Mouse (Mus musculus): ENCODE measurements at regions not wholly inside any gene's neighbourhood (a gene's known extent, or its start where the extent isn't known, plus 50 kb on each side); places are given as distances from the start of the nearest gene placed in this dataset.
"Not testable (repeated sequence)": the region's sequence is repeated elsewhere in the genome, so short reads cannot be mapped to it uniquely, and the experiment has no call there.

DNA sequence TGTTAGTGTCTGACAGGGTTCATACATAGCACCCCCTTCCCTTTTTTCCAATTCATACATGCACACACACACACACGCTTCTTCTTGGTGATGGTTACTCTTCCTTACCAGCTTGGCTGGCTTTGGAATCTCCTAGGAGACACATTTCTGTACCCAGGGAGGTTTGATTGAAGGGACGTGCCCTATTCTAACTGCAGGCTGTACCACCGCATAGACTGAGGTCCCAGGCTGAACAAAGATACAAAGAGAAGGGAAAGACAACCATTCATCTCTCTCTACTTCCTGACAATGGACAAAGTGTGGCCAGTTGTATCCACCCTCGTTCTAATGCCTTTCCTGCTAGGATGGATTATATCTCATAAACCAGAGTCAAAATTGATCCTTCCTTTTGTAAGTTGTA lies 100.0 kb downstream of the Raet1d start:
- H3K27me3 ChIP-seq (replicated peaks; ENCODE audit: control insufficient read depth, insufficient read depth, low read length); H3K36me3 ChIP-seq (ENCODE audit: control insufficient read depth, insufficient read depth); H3K27ac ChIP-seq (ENCODE audit: low read depth, low read length); H3K4me3 ChIP-seq (ENCODE audit: low read depth, low read length); H3K4me1 ChIP-seq (replicated peaks; ENCODE audit: control insufficient read depth, insufficient read depth, low read length); H3K4me2 ChIP-seq (replicated peaks; ENCODE audit: low read depth); ATAC-seq; H3K9me3 ChIP-seq (ENCODE audit: control insufficient read depth); H3K9ac ChIP-seq (ENCODE audit: low read depth, low read length): not testable (repeated sequence)
- 75% methylated on average over 4 of the region's 4 CpGs for WGBS

DNA sequence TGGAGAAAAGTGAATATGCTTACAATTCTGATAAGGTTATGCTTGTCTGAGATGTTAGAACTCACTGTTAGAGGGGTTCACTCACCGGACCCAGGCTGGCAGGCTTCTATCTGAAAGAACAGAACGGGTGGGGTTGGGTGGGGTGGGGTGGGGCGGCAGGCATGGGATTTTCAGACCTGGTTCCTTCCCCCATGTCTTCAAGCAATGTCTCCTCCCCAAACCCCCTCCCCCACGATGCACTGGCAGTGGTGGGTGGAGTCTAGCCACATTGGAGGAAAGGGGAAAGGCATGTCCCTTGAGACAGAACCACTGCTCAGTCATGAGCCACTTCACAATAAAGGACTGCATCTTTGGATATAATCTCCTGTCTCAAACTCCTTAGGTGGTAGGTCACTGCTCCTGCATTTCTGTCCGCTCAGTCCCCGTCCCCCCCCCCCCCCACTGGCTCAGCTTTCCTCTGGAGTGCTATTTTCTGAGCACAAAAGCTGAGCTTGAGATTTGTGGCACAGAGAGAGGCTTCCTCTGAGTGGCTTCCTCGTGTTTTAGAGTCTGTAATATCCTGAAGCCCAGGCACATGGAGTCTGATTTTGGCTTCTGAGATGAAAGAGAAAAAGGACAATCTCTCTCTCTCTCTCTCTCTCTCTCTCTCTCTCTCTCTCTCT lies 100.6 kb downstream of the Raet1d start:
- H3K4me3 ChIP-seq (ENCODE audit: low read depth, low read length); H3K36me3 ChIP-seq (ENCODE audit: control insufficient read depth, insufficient read depth); H3K9me3 ChIP-seq (ENCODE audit: control insufficient read depth); H3K4me2 ChIP-seq (replicated peaks; ENCODE audit: low read depth); H3K27me3 ChIP-seq (replicated peaks; ENCODE audit: control insufficient read depth, insufficient read depth, low read length); H3K9ac ChIP-seq (ENCODE audit: low read depth, low read length); H3K4me1 ChIP-seq (replicated peaks; ENCODE audit: control insufficient read depth, insufficient read depth, low read length); H3K27ac ChIP-seq (ENCODE audit: low read depth, low read length); ATAC-seq: not testable (repeated sequence)
- WGBS: 21% methylated on average over 7 of the region's 7 CpGs

- H3K4me1 ChIP-seq (replicated peaks; ENCODE audit: control insufficient read depth, insufficient read depth, low read length); H3K9me3 ChIP-seq (ENCODE audit: control insufficient read depth); H3K4me2 ChIP-seq (replicated peaks; ENCODE audit: low read depth); H3K9ac ChIP-seq (ENCODE audit: low read depth, low read length); H3K27me3 ChIP-seq (replicated peaks; ENCODE audit: control insufficient read depth, insufficient read depth, low read length); H3K36me3 ChIP-seq (ENCODE audit: control insufficient read depth, insufficient read depth); ATAC-seq; H3K27ac ChIP-seq (ENCODE audit: low read depth, low read length); H3K4me3 ChIP-seq (ENCODE audit: low read depth, low read length): not testable (repeated sequence)
- 62% methylated on average over 4 of the region's 4 CpGs for WGBS
Observed at GRCm38 (mm10) chr10:22461480-22462050, 101.2 kb downstream of the Raet1d start.

DNA sequence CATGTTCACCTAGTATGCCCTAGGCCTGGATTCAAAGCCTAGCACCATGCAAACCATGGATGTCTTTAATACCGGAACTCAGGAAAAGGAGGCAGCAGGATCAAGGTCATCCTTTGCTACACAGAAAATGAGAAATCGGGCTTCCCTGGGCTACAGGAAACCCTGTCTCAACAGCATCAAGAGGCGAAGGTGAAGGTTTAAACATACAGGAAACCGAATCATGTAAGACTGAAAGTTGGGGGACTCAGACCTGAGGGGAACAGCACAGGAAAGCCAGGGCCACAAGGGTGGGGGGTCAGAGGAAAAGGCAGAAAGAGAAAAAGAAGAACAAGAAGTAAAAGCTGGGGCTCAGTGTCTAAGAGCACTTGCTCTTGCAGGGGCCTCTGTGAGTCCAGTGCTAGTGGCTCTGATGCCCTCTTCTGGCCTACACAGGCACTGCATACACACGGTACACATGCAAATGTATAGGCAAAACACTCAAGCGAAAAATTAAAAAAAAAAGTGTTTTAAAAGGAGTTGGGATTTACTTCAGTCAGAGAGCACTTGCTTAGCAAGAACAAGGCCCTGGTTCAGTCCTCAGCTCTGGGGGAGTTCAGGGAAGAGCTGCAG lies 111.5 kb downstream of the Raet1d start:
- H3K9me3 ChIP-seq (ENCODE audit: control insufficient read depth): peaks cover 10% of the 10 kb centered on the region
- H3K4me3 ChIP-seq (ENCODE audit: low read depth, low read length); H3K27me3 ChIP-seq (replicated peaks; ENCODE audit: control insufficient read depth, insufficient read depth, low read length); ATAC-seq; H3K27ac ChIP-seq (ENCODE audit: low read depth, low read length); H3K4me1 ChIP-seq (replicated peaks; ENCODE audit: control insufficient read depth, insufficient read depth, low read length); H3K4me2 ChIP-seq (replicated peaks; ENCODE audit: low read depth); H3K9ac ChIP-seq (ENCODE audit: low read depth, low read length); H3K36me3 ChIP-seq (ENCODE audit: control insufficient read depth, insufficient read depth): not testable (repeated sequence)
- 94% methylated on average over 6 of the region's 6 CpGs for WGBS

DNA sequence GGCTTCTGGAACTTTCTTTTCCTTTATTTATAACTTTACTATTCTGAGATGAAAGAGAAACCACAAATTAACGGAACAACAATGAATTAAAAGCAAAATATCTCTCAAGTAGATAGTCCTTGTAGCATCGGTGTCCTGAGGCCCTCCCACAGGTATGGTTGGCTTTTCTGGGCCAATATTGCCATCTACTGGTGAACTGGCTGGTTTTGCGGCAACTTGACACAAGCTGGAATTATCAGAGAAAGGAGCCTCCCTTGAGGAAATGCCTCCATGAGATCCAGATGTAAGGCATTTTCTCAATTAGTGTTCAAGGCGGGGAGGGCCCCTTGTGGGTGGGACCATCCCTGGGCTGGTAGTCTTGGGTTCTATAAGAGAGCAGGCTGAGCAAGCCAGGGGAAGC lies 119.5 kb downstream of the Raet1d start:
- H3K9ac ChIP-seq (ENCODE audit: low read depth, low read length); H3K27ac ChIP-seq (ENCODE audit: low read depth, low read length); H3K4me2 ChIP-seq (replicated peaks; ENCODE audit: low read depth); H3K4me3 ChIP-seq (ENCODE audit: low read depth, low read length); ATAC-seq; H3K4me1 ChIP-seq (replicated peaks; ENCODE audit: control insufficient read depth, insufficient read depth, low read length); H3K27me3 ChIP-seq (replicated peaks; ENCODE audit: control insufficient read depth, insufficient read depth, low read length); H3K9me3 ChIP-seq (ENCODE audit: control insufficient read depth); H3K36me3 ChIP-seq (ENCODE audit: control insufficient read depth, insufficient read depth): not testable (repeated sequence)
- 3% methylated on average over 4 of the region's 4 CpGs for WGBS
- peak; percentile 80 for TF ChIP-seq CTCF (IDR thresholded peaks at IDR 0.05; ENCODE audit: low read depth)

DNA sequence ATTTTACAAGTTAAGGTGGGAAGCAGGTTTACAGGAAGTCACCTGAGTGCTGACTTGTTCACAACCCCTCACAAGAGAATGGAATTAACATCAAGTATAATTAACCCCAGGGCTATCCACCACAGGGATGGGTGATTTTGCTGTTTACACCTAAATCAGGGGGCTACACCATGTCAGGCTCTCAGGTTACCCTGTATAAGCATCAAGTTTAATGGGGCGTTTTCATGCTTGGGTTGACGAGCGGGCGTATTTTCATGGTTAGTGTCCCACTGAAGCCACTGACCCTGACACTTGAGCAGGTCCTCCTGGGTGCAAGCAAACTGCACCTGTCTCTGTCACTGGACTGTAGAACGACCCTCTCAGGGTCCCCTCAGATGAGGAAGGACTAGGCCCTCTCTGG lies 126.7 kb downstream of the Raet1d start:
- H3K4me3 ChIP-seq (ENCODE audit: low read depth, low read length); H3K27ac ChIP-seq (ENCODE audit: low read depth, low read length); H3K27me3 ChIP-seq (replicated peaks; ENCODE audit: control insufficient read depth, insufficient read depth, low read length); ATAC-seq; H3K4me1 ChIP-seq (replicated peaks; ENCODE audit: control insufficient read depth, insufficient read depth, low read length); H3K36me3 ChIP-seq (ENCODE audit: control insufficient read depth, insufficient read depth); H3K9ac ChIP-seq (ENCODE audit: low read depth, low read length); H3K4me2 ChIP-seq (replicated peaks; ENCODE audit: low read depth); H3K9me3 ChIP-seq (ENCODE audit: control insufficient read depth): not testable (repeated sequence)
- WGBS: 87% methylated on average over 5 of the region's 5 CpGs

GRCm38 (mm10) chr10:22491806-22492347 lies 131.5 kb downstream of the Raet1d start:
- H3K4me3 ChIP-seq (ENCODE audit: low read depth, low read length); ATAC-seq; H3K4me1 ChIP-seq (replicated peaks; ENCODE audit: control insufficient read depth, insufficient read depth, low read length); H3K36me3 ChIP-seq (ENCODE audit: control insufficient read depth, insufficient read depth); H3K27ac ChIP-seq (ENCODE audit: low read depth, low read length); H3K9me3 ChIP-seq (ENCODE audit: control insufficient read depth); H3K27me3 ChIP-seq (replicated peaks; ENCODE audit: control insufficient read depth, insufficient read depth, low read length); H3K4me2 ChIP-seq (replicated peaks; ENCODE audit: low read depth); H3K9ac ChIP-seq (ENCODE audit: low read depth, low read length): not testable (repeated sequence)
- 67% methylated on average over 11 of the region's 11 CpGs for WGBS

Data from intestine, postnatal 0 days (tissue).